8 mouse cellular contexts compared by ENCODE assay signal in genomic region chr19:38396633-38396970, GRCm38 (mm10). TPM values are rescaled to one million over a fixed set of nuclear protein-coding genes. Genes with fewer than 3 reads are reported as not detected.
DNase-seq lines count a peak whose midpoint lies in the region; ATAC-seq lines count a peak whose summit lies in the region.

No protein-coding gene starts in this region.

- no peaks in the 10 kb centered on the region for H3K27me3 ChIP-seq in kidney, embryonic 15.5 days
- H3K27me3 ChIP-seq in hindbrain, embryonic 12.5 days: peaks cover 4% of the 10 kb centered on the region
- no peaks in the 10 kb centered on the region for H3K27me3 ChIP-seq in midbrain, embryonic 15.5 days (replicated peaks)

- WGBS in kidney, embryonic 15.5 days: 29% methylated on average over 8 of the region's 8 CpGs
- 24% methylated on average over 8 of the region's 8 CpGs for WGBS in hindbrain, embryonic 12.5 days
- WGBS in midbrain, embryonic 15.5 days: 21% methylated on average over 8 of the region's 8 CpGs

- H3K27ac ChIP-seq in kidney, embryonic 15.5 days: no peak overlapping the region
- no peak overlapping the region for H3K27ac ChIP-seq in hindbrain, embryonic 12.5 days
- H3K27ac ChIP-seq in midbrain, embryonic 15.5 days: no peak overlapping the region

- DNase-seq in kidney, postnatal 14 days: no peak
- DNase-seq in brain, adult 2 months (ENCODE audit: low read depth, low spot score): peak; percentile 3
- no peak for DNase-seq in layer of hippocampus, postnatal 25 days (ENCODE audit: extremely low spot score in 1 of 2, low spot score in 1 of 2)
- no peak for DNase-seq in left cerebral cortex, postnatal 10 days (ENCODE audit: extremely low spot score in 1 of 2, low spot score in 2 of 2)
- DNase-seq in kidney, adult 9 months: no peak

- peak overlapping the region; percentile 96 for H3K4me2 ChIP-seq in kidney, embryonic 15.5 days
- peak overlapping the region; percentile 85 for H3K4me2 ChIP-seq in hindbrain, embryonic 12.5 days (replicated peaks)
- H3K4me2 ChIP-seq in midbrain, embryonic 15.5 days: peak overlapping the region; percentile 88

- H3K36me3 ChIP-seq in kidney, embryonic 15.5 days: no peaks in the 10 kb centered on the region
- no peaks in the 10 kb centered on the region for H3K36me3 ChIP-seq in hindbrain, embryonic 12.5 days
- no peaks in the 10 kb centered on the region for H3K36me3 ChIP-seq in midbrain, embryonic 15.5 days (replicated peaks)

- ATAC-seq in kidney, embryonic 15.5 days (replicated peaks; ENCODE audit: low FRiP score): no peak
- ATAC-seq in hindbrain, embryonic 12.5 days (ENCODE audit: low FRiP score): peak; percentile 15
- ATAC-seq in midbrain, embryonic 15.5 days (replicated peaks): 0 out of 2 replicates have a peak, but pooled peaks have one; percentile 24

- H3K4me1 ChIP-seq in kidney, embryonic 15.5 days: peaks cover 14% of the 10 kb centered on the region; the same call in 1 of the 2 replicates
- peaks cover 7% of the 10 kb centered on the region for H3K4me1 ChIP-seq in hindbrain, embryonic 12.5 days
- H3K4me1 ChIP-seq in midbrain, embryonic 15.5 days: peaks cover 12% of the 10 kb centered on the region

- no peaks in the 10 kb centered on the region for H3K9me3 ChIP-seq in kidney, embryonic 15.5 days (replicated peaks)
- no peaks in the 10 kb centered on the region for H3K9me3 ChIP-seq in hindbrain, embryonic 12.5 days (replicated peaks)
- H3K9me3 ChIP-seq in midbrain, embryonic 15.5 days: no peaks in the 10 kb centered on the region

- H3K4me3 ChIP-seq in kidney, embryonic 15.5 days (replicated peaks): peak overlapping the region; percentile 71
- peak overlapping the region; percentile 79 for H3K4me3 ChIP-seq in hindbrain, embryonic 12.5 days
- peak overlapping the region; percentile 85 for H3K4me3 ChIP-seq in midbrain, embryonic 15.5 days

- intact Hi-C loops in left cerebral cortex, postnatal 10 days (cut with DNase I): no loop called here

- H3K9ac ChIP-seq in kidney, embryonic 15.5 days: peak overlapping the region; percentile 65
- no peak overlapping the region for H3K9ac ChIP-seq in hindbrain, embryonic 12.5 days
- H3K9ac ChIP-seq in midbrain, embryonic 15.5 days: no peak overlapping the region

RNA-seq across cellular contexts. Expression of gene Slc35g1, which starts 0.8 kb away (rescaled TPM):
- polyA plus RNA-seq in kidney, embryonic 15.5 days (2015; fragmentation: Nextera tagmentation; extraction: Ambion mirVana): 6.6 and 7.6 TPM in 2 replicates
- polyA plus RNA-seq in hindbrain, embryonic 12.5 days (2016; fragmentation: Nextera tagmentation; extraction: Ambion mirVana): 2.8 and 2.9 TPM in 2 replicates
- polyA plus RNA-seq in midbrain, embryonic 15.5 days (2015; fragmentation: Nextera tagmentation; extraction: Ambion mirVana): 0.98 and 1.2 TPM in 2 replicates
- total RNA-seq in layer of hippocampus, postnatal 25 days (2021): 1 to 10 TPM; 2.2 to 2.8 TPM
- total RNA-seq in left cerebral cortex, postnatal 10 days (2021): 1 to 10 TPM; 2.5 to 2.6 TPM
